Mouse (Mus musculus) forebrain, embryonic 10.5 days (tissue): ENCODE results near the gene Lsamp. TPM values are rescaled to one million over a fixed set of nuclear protein-coding genes. Genes with fewer than 3 reads are reported as not detected.
A peak's percentile ranks its signal among the peaks of the same experiment; 100 is the strongest.

Source experiments
- DNase-seq: peaks from one replicate; pipeline ENCODE4 v3.0.0-alpha.2; 2017; ENCODE audit warnings: low spot score; ENCODE audit errors: extremely low spot score
- H3K27ac ChIP-seq: fragments of 300-500 bp; sonication (generic); 2 replicates; pipeline ENCODE4 v1.5.1; 2016; ENCODE audit warnings: mild to moderate bottlenecking
- H3K27me3 ChIP-seq: fragments of 300-500 bp; sonication (generic); 2 replicates; pipeline ENCODE4 v1.6.1; 2016; ENCODE audit warnings: mild to moderate bottlenecking; ENCODE audit not compliant: poor library complexity, severe bottlenecking
- H3K36me3 ChIP-seq: fragments of 300-500 bp; sonication (generic); replicated peaks from 2 replicates; pipeline ENCODE4 v1.6.1; 2016; ENCODE audit warnings: mild to moderate bottlenecking, moderate library complexity
- H3K4me1 ChIP-seq: fragments of 300-500 bp; sonication (generic); 2 replicates; pipeline ENCODE4 v1.6.1; 2016
- H3K4me3 ChIP-seq: fragments of 300-500 bp; sonication (generic); 2 replicates; pipeline ENCODE4 v1.5.1; 2016; ENCODE audit warnings: mild to moderate bottlenecking, moderate library complexity
- H3K9me3 ChIP-seq: fragments of 300-500 bp; sonication (generic); 2 replicates; pipeline ENCODE4 v1.6.1; 2016; ENCODE audit warnings: mild to moderate bottlenecking, moderate library complexity
- WGBS: fragments of 180-500 bp; shearing (Covaris S2); methylation state at CpG from one replicate; pipeline ENCODE4 v1.1.7; 2016; 5-methylcytosine and 5-hydroxymethylcytosine counted together
- polyA plus RNA-seq: library from polyadenylated mRNA; unstranded; fragments of >200 nt; fragmentation: Nextera tagmentation; extraction: Ambion mirVana; gene quantifications from 2 replicates; pipeline ENCODE4 v1.2.1, GENCODE M21; 2016

The Lsamp gene
- polyA plus RNA-seq, 1 experiment from 2014 or later, result 13.7 TPM

- no peaks in the 10 kb centered on the region for H3K4me1 ChIP-seq
- 76% methylated on average over 1 of the region's 1 CpGs for WGBS
- H3K9me3 ChIP-seq, result no peaks in the 10 kb centered on the region
- no peaks in the 10 kb centered on the region for H3K36me3 ChIP-seq
- DNase-seq, result no peak
- H3K27ac ChIP-seq, result no peak overlapping the region
- no peak overlapping the region for H3K4me3 ChIP-seq
- H3K27me3 ChIP-seq, result no peaks in the 10 kb centered on the region
Observed at GRCm38 (mm10) chr16:40827191-40827590, 843.0 kb downstream of the Lsamp start.

- H3K27me3 ChIP-seq, result no peaks in the 10 kb centered on the region
- no peak overlapping the region for H3K27ac ChIP-seq
- no peaks in the 10 kb centered on the region for H3K4me1 ChIP-seq
- H3K4me3 ChIP-seq, result no peak overlapping the region
- no peaks in the 10 kb centered on the region for H3K36me3 ChIP-seq
- DNase-seq, result no peak
- no peaks in the 10 kb centered on the region for H3K9me3 ChIP-seq
Observed at GRCm38 (mm10) chr16:40831536-40831935, 847.4 kb downstream of the Lsamp start.

GRCm38 (mm10) chr16:40841765-40842164 lies 857.6 kb downstream of the Lsamp start:
- Histone ChIP-seq H3K27ac (no peak overlapping the region), H3K27me3 (no peaks in the 10 kb centered on the region), H3K36me3 (no peaks in the 10 kb centered on the region), H3K4me3 (no peak overlapping the region), H3K4me1 (no peaks in the 10 kb centered on the region), H3K9me3 (no peaks in the 10 kb centered on the region)
- DNase-seq, result no peak
- WGBS, result 78% methylated on average over 1 of the region's 1 CpGs

GRCm38 (mm10) chr16:40866733-40867132 lies 882.6 kb downstream of the Lsamp start:
- H3K4me3 ChIP-seq, result no peak overlapping the region
- H3K4me1 ChIP-seq, result no peaks in the 10 kb centered on the region
- no peaks in the 10 kb centered on the region for H3K27me3 ChIP-seq
- H3K36me3 ChIP-seq, result no peaks in the 10 kb centered on the region
- H3K9me3 ChIP-seq, result no peaks in the 10 kb centered on the region
- H3K27ac ChIP-seq, result no peak overlapping the region
- no peak for DNase-seq

GRCm38 (mm10) chr16:40878301-40878700 lies 894.1 kb downstream of the Lsamp start:
- H3K36me3 ChIP-seq, result no peaks in the 10 kb centered on the region
- no peaks in the 10 kb centered on the region for H3K27me3 ChIP-seq
- DNase-seq, result no peak
- H3K4me3 ChIP-seq, result no peak overlapping the region
- no peaks in the 10 kb centered on the region for H3K4me1 ChIP-seq
- no peaks in the 10 kb centered on the region for H3K9me3 ChIP-seq
- no peak overlapping the region for H3K27ac ChIP-seq
- 89% methylated on average over 4 of the region's 4 CpGs for WGBS

- Histone ChIP-seq H3K27me3 (no peaks in the 10 kb centered on the region), H3K9me3 (no peaks in the 10 kb centered on the region), H3K4me3 (no peak overlapping the region), H3K36me3 (no peaks in the 10 kb centered on the region), H3K27ac (no peak overlapping the region), H3K4me1 (no peaks in the 10 kb centered on the region)
- no peak for DNase-seq
- 89% methylated on average over 5 of the region's 5 CpGs for WGBS
Observed at GRCm38 (mm10) chr16:40881942-40882341, 897.8 kb downstream of the Lsamp start.

GRCm38 (mm10) chr16:40891338-40891737 lies 907.2 kb downstream of the Lsamp start:
- Histone ChIP-seq H3K36me3 (no peaks in the 10 kb centered on the region), H3K4me3 (no peak overlapping the region), H3K27ac (0 out of 2 replicates have a peak overlapping the region, but pooled peaks have one; percentile 8), H3K27me3 (no peaks in the 10 kb centered on the region), H3K9me3 (no peaks in the 10 kb centered on the region), H3K4me1 (peaks cover 23% of the 10 kb centered on the region)
- whole genome bisulfite sequencing, result 28% methylated on average over 7 of the region's 7 CpGs
- peak; percentile 29 for DNase-seq

GRCm38 (mm10) chr16:40897768-40898327 lies 913.7 kb downstream of the Lsamp start:
- Histone ChIP-seq H3K4me1 (peaks cover 11% of the 10 kb centered on the region), H3K27ac (no peak overlapping the region), H3K36me3 (no peaks in the 10 kb centered on the region), H3K27me3 (no peaks in the 10 kb centered on the region), H3K4me3 (no peak overlapping the region), H3K9me3 (no peaks in the 10 kb centered on the region)
- WGBS, result 38% methylated on average over 4 of the region's 4 CpGs
- no peak for DNase-seq

- no peak for DNase-seq
- 82% methylated on average over 1 of the region's 1 CpGs for WGBS
- Histone ChIP-seq H3K27me3 (no peaks in the 10 kb centered on the region; the same call in 1 of the 2 replicates), H3K4me3 (no peak overlapping the region), H3K36me3 (no peaks in the 10 kb centered on the region), H3K4me1 (no peaks in the 10 kb centered on the region), H3K27ac (no peak overlapping the region), H3K9me3 (no peaks in the 10 kb centered on the region)
Observed at GRCm38 (mm10) chr16:40907892-40908291, 923.7 kb downstream of the Lsamp start.

- H3K9me3 ChIP-seq, result no peaks in the 10 kb centered on the region
- no peak for DNase-seq
- no peak overlapping the region for H3K4me3 ChIP-seq
- no peaks in the 10 kb centered on the region; the same call in 1 of the 2 replicates for H3K27me3 ChIP-seq
- no peaks in the 10 kb centered on the region for H3K36me3 ChIP-seq
- WGBS, result 80% methylated on average over 2 of the region's 2 CpGs
- H3K27ac ChIP-seq, result no peak overlapping the region
- no peaks in the 10 kb centered on the region for H3K4me1 ChIP-seq
Observed at GRCm38 (mm10) chr16:40914141-40914540, 930.0 kb downstream of the Lsamp start.

- WGBS, result 88% methylated on average over 4 of the region's 4 CpGs
- no peak for DNase-seq
- Histone ChIP-seq H3K27me3 (no peaks in the 10 kb centered on the region), H3K9me3 (no peaks in the 10 kb centered on the region), H3K4me1 (peaks cover 5% of the 10 kb centered on the region; the same call in 1 of the 2 replicates), H3K36me3 (no peaks in the 10 kb centered on the region), H3K4me3 (no peak overlapping the region), H3K27ac (no peak overlapping the region)
Observed at GRCm38 (mm10) chr16:40930596-40930995, 946.4 kb downstream of the Lsamp start.

GRCm38 (mm10) chr16:40942266-40942665 lies 958.1 kb downstream of the Lsamp start:
- Histone ChIP-seq H3K36me3 (no peaks in the 10 kb centered on the region), H3K27me3 (no peaks in the 10 kb centered on the region), H3K9me3 (no peaks in the 10 kb centered on the region), H3K4me3 (no peak overlapping the region), H3K4me1 (peaks cover 11% of the 10 kb centered on the region; the same call in 1 of the 2 replicates), H3K27ac (no peak overlapping the region)
- 89% methylated on average over 3 of the region's 3 CpGs for WGBS
- no peak for DNase-seq

- H3K9me3 ChIP-seq, result no peaks in the 10 kb centered on the region
- no peaks in the 10 kb centered on the region for H3K36me3 ChIP-seq
- H3K4me3 ChIP-seq, result no peak overlapping the region
- H3K27ac ChIP-seq, result no peak overlapping the region
- H3K4me1 ChIP-seq, result peaks cover 11% of the 10 kb centered on the region; the same call in 1 of the 2 replicates
- 69% methylated on average over 1 of the region's 1 CpGs for WGBS
- DNase-seq, result no peak
- H3K27me3 ChIP-seq, result no peaks in the 10 kb centered on the region
Observed at GRCm38 (mm10) chr16:40945834-40946233, 961.7 kb downstream of the Lsamp start.

GRCm38 (mm10) chr16:40948013-40948412 lies 963.9 kb downstream of the Lsamp start:
- no peak overlapping the region for H3K4me3 ChIP-seq
- no peaks in the 10 kb centered on the region for H3K36me3 ChIP-seq
- H3K27ac ChIP-seq, result no peak overlapping the region
- peaks cover 11% of the 10 kb centered on the region; the same call in 1 of the 2 replicates for H3K4me1 ChIP-seq
- no peaks in the 10 kb centered on the region for H3K27me3 ChIP-seq
- no peaks in the 10 kb centered on the region for H3K9me3 ChIP-seq
- DNase-seq, result no peak
